Mouse (Mus musculus) heart, adult 8-10 months (tissue): Measurements from ENCODE around the gene March9. TPM values are rescaled to one million over a fixed set of nuclear protein-coding genes. Genes with fewer than 3 reads are reported as not detected.
"Not testable (repeated sequence)": the region's sequence is repeated elsewhere in the genome, so short reads cannot be mapped to it uniquely, and the experiment has no call there.

Experiments used
- DNase-seq: peaks from one replicate; pipeline ENCODE4 v3.0.0; 2022; ENCODE audit warnings: low spot score
- total RNA-seq, 4 experiments: library from RNA; stranded (reverse); gene quantifications; 2 replicates each; pipeline ENCODE4 v1.2.4; 2022

Gene March9
- total RNA-seq, 4 experiments from 2014 or later, result 2.4 to 4.1 (median 3.3) TPM

DNA sequence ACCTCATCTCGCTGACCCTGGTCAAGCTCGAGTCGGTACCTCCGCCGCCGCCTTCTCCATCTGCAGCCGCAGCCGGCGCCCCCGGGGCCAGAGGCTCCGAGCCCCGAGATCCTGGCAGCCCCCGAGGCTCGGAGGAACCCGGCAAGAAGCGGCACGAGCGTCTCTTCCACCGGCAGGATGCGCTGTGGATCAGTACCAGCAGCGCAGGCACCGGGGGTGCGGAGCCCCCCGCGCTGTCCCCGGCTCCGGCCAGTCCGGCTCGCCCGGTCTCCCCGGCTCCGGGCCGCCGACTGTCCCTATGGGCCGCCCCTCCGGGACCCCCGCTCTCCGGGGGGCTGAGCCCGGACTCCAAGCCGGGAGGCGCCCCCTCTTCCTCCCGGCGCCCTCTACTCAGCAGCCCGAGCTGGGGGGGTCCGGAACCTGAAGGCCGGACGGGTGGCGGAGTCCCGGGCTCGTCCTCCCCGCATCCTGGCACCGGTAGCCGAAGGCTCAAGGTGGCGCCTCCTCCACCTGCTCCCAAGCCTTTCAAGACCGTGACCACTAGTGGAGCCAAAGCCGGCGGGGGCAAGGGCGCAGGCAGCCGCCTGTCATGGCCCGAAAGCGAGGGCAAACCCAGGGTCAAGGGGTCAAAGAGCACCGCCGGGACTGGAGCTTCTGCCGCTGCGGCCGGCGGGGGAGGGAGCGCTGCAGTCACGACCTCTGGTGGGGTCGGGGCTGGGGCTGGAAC is 19.8 kb upstream of the March9 start:
- DNase-seq, result no peak

DNA sequence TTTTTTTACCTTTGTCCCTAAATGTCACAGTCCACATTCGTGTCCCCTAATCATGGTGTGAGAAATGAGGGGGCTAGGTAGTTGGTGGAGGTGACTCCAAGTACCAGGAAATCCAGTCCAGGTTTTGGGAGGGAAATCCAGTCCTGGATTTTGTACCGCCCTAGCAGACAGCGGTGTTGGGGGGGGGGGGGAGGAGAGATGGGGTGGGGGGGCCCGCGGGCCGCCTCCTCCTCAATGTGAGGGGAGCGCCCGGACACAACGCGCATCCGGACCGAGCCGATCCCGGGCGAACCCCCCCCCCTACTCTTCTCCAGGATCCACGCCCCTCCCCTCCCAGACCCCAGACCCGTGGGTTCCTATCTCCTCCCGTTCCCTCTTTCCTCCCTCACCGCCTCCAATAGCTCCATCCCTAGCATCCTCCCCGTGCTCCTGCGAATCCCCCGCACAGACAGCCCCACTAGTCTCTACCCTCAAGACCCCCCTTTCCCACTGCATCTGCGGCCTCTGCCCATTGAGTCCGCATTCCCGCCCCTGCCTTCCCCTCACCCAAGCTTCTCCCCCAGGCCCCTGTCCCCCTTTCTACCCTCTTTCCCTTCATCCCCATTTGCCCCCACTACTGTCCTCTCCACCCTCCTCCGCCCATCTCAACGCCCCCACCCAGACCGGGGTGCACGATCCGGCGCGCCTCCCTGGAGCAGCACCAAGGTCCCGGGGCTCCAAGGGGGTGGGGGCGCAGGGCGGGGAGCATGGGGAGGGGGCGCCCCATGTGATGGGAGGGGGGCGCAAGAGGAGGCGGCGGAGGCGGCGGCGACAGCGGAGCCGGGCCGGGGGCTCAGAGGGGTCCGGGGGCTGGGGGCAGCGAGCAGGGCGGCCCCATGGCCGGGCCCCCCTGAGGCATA is 18.9 kb upstream of the March9 start:
- no peak for DNase-seq

DNA sequence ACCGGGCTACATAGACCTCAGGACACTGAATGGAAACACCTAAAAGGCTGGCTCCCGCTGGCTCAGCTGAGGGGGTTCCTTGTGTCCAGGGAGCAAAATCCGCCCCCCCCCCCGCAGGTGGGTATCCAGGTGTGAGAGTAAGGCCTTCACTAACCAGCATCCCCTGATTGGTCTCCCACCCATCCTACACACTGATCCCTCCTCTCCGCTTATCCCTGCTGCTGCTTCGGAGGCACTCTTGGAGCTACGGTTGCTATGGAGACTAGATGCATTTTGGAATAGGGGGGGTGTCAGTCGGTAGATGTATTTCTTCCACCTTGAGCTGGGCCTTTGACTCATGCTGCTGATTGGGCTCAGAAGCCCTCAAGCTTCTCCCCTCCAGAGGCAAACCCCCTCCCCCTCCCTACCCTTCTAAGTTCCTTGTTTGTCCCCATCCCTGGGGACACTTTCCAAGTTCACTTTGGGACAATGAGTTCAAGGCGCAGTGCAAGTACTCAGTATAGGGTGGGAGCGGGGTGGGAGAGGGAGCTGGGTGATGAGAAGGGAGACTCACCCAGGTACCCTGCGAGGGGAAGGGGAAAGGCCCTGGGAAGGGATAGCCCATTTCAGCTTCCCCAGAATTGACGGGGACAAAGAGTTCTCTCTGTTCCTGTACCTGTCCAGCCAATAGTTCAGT is 18.2 kb upstream of the March9 start:
- DNase-seq, result no peak

DNA sequence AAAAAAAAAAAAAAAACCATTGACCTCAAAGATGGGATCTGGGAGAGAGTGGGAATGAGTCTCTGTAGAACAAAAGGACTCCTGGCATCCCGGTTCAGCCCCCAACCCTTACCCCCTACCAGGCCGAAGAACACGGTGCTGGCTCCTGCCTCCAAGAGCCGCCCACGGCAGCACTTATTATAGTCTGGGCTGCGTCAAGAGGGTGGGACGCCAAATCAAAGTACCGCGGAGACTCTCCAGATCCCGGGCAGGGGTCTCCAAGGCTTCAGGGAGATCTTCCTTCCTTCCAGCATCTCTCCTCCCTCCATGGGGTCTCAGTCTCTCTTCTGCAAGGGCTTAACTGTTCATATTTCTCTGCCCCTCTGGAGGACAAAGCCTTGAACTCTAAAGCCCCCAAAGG is 17.5 kb upstream of the March9 start:
- no peak for DNase-seq

DNA sequence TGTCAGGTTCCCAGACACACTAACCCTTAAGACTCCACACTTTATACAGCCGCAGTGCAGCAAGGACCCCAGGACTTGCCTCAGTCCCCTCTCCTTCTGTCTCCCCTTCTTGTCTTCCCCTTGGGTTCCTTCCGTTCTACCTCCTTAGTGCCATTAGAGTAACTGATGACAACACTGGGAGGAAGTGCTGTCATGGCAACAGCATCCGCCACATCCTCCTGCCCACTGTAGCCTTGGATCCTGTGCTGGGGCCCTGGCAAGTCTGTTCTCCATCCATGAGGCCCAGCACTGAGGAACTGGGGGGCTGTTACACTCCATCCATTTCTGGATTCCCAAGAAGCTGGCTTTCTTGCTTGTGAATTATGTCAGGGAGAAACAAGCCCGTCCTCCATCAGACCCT is 16.1 kb upstream of the March9 start:
- DNase-seq, result no peak

DNA sequence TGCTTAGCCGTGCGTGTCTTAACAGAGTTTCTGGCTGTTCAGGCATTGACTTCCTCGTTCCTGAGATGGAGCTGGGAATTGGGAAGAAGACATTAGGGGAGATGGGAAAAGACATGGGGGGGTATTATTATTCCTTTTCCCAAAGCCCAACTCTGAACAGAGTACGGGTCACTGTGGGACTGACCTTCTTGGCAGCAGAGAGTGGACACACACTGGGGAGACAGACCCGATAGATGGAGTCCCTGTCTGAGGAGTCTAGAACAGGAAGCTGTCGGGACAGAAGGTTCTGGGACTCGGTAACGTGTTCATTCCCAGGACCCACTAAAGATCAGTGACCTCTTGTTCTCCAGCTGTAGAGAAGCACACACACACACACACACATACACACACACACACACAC is 15.7 kb upstream of the March9 start:
- no peak for DNase-seq

DNA sequence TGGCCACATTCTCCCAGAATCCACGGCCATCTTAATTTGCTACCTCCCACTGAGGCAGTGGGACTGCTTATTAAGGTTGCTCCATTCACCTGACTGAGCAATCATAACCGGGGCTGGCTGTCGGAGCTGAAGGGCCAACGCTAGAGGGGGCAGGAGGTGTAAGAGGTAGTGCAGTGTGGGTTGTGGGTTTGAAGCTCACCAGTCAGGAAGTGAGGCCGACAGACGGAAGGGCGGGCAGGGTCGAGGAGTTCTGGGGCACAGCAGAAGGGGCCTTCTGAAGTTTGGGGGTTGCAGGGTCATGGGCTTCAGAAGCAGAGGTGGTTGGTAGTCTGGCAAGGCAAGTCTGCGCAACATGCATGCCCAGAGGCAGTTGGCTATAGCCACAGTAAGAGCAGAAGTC is 15.1 kb upstream of the March9 start, which contains the start of gene Agap2:
TSS of gene Agap2 (plus strand) at position 205 of the 400 bp plus-strand sequence.
- no peak for DNase-seq

DNA sequence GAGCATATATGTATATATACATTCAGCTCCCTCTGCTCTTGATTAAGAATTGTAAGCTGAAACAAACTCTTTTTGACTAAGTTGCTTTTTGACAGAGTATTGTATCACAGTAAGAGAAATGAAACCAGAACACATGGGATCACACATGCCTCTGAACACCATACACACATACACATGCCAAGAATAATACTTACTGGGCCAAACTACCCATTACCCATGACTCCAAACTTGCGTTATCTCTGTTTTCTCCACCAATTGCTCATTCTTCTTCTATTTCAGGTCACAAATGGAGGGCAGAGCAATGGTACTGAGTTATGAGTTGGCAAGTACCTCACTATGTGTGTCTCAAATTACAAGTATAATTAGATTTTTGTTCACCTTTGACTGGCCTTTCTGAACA is 14.0 kb upstream of the March9 start:
- no peak for DNase-seq

DNA sequence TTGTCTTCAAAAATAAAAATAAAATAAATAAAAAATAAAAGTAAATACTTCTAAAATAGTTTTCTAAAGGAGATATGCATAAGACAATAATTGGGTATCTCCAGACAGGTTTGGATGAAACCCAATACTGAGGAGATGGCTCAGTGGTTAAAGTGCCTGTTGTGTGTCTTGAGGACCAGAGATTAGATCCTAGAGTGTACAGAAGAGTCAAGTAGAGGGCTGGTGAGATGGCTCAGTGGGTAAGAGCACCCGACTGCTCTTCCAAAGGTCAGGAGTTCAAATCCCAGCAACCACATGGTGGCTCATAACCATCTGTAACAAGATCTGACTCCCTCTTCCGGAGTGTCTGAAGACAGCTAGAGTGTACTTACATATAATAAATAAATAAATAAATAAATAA is 13.0 kb upstream of the March9 start:
- not testable (repeated sequence) for DNase-seq

DNA sequence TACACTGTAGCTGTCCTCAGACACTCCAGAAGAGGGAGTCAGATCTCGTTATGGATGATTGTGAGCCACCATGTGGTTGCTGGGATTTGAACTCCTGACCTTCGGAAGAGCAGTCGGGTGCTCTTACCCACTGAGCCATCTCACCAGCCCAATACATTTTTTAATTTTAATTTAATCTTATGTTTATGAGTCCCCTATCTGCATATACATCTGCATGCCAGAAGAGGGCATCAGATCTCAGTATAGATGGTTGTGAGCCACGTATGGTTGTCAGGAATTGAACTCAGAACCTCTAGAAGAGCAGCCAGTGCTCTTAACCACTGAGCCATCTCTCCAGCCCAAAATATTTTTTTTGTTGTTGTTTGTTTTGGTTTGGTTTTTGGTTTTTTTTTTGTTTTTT is 12.3 kb upstream of the March9 start:
- not testable (repeated sequence) for DNase-seq

DNA sequence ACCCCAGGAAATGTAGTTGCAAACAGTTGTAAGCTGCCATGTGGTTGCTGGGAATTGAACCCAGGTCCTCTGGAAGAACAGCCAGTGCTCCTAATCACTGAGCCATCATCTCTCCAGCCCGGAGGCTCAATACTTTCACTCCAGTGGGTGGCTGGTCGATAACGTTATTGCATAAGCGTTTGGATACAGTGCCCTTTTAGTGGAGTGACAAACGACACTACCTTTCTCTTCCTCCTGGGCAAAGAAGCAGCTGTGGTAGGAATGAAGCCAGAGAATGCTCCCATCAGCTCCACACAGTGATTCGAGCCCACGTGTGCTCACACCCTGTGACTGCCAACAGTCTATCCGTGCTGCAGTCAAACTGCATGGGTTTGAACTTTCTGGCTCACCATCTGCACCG is 11.2 kb upstream of the March9 start:
- no peak for DNase-seq

DNA sequence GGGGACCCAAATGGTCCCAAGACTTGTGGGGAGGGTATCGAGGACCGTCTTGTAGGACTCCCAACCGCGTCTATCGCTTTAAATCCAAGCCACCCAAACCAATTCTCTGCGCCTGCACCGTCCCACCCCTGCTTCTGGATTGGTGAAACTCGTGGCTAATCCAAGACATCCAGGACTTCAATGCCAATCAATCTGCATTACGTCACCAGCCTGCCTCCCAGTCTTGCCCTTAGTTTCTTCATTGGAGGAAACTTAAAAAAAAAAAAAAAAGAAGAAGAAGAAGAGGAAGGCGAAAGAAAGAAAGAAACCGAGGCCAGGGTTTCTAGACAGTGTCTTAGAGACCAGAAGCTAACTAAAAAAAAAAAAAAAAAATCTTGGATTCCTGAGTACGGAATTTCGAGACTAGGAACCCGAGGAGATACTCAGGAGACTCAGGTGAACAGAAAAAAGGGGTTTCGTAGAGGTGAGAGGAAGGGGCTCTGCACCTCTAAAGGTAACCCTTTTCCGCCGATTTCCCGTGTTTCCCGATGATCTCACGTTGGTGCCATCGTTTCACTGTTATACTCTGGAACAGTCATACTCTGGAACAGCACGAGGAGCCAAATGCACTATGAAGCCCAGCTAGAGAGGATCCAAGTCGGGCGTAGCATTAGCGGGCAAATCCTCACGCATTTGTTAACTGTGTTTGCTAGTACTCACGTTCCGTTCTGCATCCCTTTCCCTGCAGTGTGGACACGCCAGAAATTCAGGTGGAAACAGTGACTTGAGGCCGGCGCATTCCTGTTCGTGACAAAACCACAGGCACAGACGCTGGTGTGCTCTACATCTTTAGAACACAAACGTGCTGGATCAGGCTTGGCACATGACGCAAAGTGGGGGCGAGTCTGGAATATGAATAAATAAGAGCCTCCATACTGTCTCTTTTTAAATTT is 10.5 kb upstream of the March9 start, which contains the start of gene Tspan31:
TSS of gene Tspan31 (minus strand) at position 75 of the 932 bp plus-strand sequence.
- DNase-seq, result peak; percentile 96

DNA sequence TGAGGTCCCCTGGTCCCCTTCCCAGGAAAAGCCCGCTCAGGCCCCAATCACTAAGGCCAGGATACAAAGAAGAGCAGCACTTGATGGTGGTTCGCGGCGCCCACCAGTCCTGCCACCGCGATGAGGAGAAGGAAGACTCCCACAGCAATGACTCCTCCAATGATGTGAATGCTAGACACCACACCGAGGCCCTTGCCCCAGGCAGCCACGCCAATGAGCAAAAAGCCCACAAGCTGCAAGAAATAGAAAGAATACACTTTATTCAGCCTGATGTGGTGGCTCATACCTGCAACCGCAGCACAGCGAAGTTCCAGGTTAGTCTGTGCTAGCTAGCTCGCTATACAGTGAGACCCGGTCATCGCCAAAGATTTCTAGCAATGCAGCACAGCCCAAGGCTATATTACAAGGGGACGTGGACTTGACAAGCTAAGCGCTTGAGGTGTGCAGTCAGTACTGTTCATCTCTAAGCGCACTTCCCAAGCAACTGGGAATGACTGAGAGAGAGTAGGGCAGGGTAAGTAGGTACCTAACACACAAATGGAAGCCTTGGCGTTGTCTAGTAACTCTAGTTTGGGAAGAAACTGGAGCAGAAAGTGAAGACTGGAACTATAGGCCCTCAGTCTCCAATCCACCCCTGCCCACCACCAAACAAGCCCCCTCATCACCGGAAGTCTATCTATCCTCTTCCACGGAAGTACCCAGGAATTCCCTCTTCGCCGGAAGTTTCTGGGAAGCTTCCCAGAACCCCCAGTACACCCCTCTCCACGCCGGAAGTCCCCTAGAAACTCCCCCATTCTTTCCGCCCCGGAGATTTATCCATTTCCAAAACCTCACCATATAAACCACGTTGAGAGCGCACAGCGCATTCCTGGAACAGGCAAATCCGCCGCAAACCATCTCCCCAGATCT is 9.6 kb upstream of the March9 start:
- no peak for DNase-seq

DNA sequence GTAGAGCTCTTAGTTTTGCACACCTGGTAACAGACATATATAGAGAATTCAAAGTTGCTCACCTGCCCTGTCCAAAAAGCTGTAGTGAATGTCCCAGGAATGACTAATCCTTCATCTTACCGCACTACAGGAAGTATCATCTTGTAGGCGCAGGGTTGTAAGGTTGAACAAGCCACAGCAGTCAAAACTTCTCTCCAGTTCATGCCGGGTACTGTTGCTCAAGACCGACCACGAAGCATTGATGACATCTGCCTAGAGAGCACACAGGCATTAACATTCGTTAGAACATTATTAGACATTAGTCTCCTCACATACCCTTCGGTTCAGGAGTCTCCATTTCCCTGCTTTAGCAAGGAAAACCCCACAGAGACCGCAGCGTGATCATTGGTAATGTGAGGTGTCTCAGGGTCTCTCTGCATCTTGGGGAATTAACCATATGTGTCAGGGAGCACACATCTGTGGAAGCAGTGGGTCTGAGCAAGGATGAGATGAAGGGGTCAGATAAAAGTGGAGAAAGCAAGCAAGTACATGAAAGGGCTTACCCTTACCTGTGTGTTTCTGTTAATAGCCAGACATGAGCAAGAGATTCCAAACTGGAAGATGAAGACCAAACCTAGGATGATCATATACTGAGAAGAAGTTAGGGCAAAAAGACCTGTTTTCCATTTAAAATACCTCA is 8.5 kb upstream of the March9 start:
- DNase-seq, result no peak

DNA sequence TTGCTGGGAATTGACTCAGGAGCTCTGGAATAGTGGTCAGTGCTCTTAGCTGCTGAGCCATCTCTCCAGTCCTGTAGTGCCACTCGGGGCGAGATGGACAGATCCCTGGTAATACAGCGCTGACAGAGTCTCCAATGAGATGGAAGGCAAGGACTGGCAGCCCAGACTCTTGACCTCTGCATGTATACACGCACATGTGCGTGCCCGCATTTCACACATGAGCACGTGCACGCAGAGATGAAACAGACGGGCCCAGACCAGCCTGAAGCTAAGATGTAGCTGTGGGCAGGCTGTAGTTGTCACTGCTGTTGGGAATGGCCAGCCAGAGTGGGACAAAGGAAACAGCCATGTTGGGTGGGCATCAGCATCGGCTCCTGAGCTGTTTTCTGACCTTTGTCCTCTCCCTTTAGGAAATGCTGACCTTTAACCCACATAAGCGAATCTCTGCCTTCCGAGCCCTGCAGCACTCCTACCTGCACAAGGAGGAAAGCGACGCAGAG is 6.6 kb upstream of the March9 start:
- no peak for DNase-seq

DNA sequence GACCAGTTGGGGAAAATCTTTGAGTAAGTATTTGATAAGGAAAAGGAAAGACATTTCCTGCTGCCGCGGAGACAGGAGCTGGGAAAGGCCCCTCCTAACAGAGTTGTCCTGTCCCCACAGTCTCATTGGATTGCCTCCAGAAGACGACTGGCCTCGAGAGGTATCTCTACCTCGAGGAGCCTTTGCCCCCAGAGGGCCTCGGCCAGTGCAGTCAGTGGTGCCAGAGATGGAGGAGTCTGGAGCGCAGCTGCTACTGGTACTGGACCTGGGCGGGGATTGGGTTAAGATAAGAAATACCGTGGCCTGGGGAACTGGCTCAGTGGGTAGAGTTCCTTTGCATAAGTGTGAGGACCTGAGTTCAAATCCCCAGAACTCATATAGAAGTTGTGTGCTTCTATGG is 6.0 kb upstream of the March9 start:
- no peak for DNase-seq

DNA sequence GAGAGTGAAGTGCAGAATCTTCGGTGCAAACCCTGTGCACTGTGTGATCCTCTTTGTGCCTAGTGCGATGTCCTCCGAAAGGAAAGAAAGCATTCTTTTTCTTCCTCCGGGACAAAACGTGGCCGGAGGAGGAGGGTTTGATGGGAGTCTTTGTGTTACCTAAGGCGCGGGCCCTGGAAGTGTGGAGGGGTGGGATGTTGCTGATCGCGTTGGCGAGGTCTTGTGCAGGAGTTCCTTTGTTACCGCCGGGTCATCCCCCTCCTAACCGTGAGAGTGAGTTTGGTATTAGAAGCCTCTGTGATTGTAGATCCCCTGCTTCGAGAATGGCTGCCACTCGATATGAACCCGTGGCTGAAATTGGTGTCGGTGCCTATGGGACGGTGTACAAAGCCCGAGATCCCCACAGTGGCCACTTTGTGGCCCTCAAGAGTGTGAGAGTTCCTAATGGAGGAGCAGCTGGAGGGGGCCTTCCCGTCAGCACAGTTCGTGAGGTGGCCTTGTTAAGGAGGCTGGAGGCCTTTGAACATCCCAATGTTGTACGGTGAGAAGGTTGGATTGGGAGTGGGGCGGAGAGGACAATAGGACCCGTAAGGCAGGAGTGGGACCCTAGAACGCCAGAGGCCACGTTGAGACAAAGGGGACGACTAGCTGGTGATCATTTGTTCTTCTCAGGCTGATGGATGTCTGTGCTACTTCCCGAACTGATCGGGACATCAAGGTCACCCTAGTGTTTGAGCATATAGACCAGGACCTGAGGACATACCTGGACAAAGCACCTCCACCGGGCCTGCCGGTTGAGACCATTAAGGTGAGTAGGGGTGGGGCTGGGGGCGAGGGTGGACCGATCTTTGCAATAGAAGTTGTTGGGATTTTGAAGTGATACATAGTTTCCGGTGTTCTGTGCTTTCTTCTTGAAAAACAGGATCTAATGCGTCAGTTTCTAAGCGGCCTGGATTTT is 4.2 kb upstream of the March9 start:
- DNase-seq, result no peak

DNA sequence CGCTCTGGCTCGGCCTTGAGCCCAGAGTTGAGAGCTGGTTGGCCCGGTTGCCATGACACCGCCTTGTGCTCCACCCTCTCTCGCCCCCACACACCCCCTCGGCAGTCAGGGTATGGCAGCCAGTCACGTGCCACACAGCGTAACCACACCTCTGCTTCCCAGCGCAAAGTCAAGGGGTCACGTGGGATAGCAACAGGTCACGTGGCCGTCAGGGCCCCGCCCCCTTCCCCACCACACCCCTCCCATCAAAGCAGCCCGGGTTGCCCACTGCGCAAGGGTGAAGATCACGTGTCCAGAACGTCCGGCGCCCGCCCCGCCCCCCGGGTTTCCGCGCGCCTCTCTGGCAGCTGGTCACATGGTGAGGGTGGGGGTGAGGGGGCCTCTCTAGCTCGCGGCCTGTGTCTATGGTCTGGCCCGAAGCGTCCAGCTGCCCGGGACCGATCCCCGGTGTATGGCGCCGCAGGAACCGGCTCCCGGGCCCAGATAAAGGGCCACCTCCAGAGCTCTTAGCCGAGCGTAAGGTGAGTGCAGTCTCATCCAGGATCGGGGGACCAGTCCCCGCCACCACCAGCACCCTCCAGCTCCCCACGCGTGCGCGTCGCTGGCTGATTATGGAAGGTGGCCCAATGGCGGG is 3.4 kb upstream of the March9 start, which contains the start of gene Cdk4:
TSS of gene Cdk4 (plus strand) at position 296 of the 634 bp plus-strand sequence.
- peak; percentile 97 for DNase-seq
